ENCODE assay signal across 30 mouse cellular contexts in the genomic region with DNA sequence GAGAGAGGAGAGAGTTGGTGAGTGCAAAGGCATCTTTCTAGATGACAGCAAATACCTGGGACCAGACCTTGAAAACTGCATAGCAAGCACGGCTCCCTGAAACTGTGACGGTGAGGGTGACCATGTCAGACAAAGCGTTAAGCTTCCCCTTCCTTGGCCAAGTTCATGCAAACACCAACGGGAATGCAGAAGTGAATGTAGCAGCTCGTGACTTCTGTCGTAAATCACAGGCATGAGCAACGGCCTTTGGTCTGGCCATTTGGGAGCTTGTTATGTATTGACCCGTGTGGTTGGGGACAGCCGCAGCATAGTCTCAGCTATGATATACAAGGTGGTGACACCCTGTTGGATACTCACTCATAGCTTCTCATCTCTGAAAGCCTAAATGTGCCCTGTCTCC.
DNase-seq lines count a peak whose midpoint lies in the region; ATAC-seq and TF ChIP-seq lines count a peak whose summit lies in the region.
"Had no signal": no experiment of that assay in that cellular context is flagged by ENCODE, and none has a peak within 500 bp of the region (broad histone marks: within the 10 kb centered on the region; RNA-seq: fewer than 3 reads in every experiment).

No protein-coding gene starts in this region.

- TF ChIP-seq CTCF in liver, adult 2 months (IDR thresholded peaks at IDR 0.05; ENCODE audit: low read depth, low read length): no peak
- no peak for TF ChIP-seq CTCF in midbrain, postnatal 0 days (IDR thresholded peaks at IDR 0.05)

- no peaks in the 10 kb centered on the region for H3K27me3 ChIP-seq in kidney, embryonic 16.5 days (ENCODE audit: insufficient read depth, low read length)
- no peaks in the 10 kb centered on the region for H3K27me3 ChIP-seq in liver, adult 2 months (ENCODE audit: control insufficient read depth, insufficient read depth, low read length)
- H3K27me3 ChIP-seq in liver, embryonic 12.5 days (replicated peaks): no peaks in the 10 kb centered on the region
- no peaks in the 10 kb centered on the region for H3K27me3 ChIP-seq in midbrain, embryonic 14.5 days (ENCODE audit: control insufficient read depth, insufficient read depth, low read length)
- no peaks in the 10 kb centered on the region for H3K27me3 ChIP-seq in midbrain, postnatal 0 days (ENCODE audit: insufficient read depth, low read length)
- H3K27me3 ChIP-seq: embryonic facial prominence, embryonic 12.5 days; intestine, embryonic 15.5 days; kidney, embryonic 15.5 days; limb, embryonic 12.5 days; liver, embryonic 13.5 days; neural tube, embryonic 15.5 days had no signal

- no peak for ATAC-seq in kidney, embryonic 16.5 days (ENCODE audit: low FRiP score, low TSS enrichment)
- no peak for ATAC-seq in liver, embryonic 12.5 days
- ATAC-seq in midbrain, embryonic 14.5 days (ENCODE audit: low FRiP score, low TSS enrichment): no peak
- ATAC-seq in midbrain, postnatal 0 days (ENCODE audit: low FRiP score): no peak
- peak; percentile 88 for ATAC-seq in megakaryocyte progenitor cell, adult 5-6 weeks (replicated peaks; ENCODE audit: poor library complexity)
- ATAC-seq: forebrain, embryonic 14.5 days; hindbrain, embryonic 16.5 days; intestine, embryonic 15.5 days had no signal

- no peaks in the 10 kb centered on the region for H3K36me3 ChIP-seq in kidney, embryonic 16.5 days (ENCODE audit: insufficient read depth, low read length)
- no peaks in the 10 kb centered on the region for H3K36me3 ChIP-seq in liver, adult 2 months (ENCODE audit: control insufficient read depth, insufficient read depth, low read length)
- H3K36me3 ChIP-seq in liver, embryonic 12.5 days: no peaks in the 10 kb centered on the region
- no peaks in the 10 kb centered on the region for H3K36me3 ChIP-seq in midbrain, embryonic 14.5 days (ENCODE audit: control insufficient read depth, insufficient read depth, low read length)
- H3K36me3 ChIP-seq in midbrain, postnatal 0 days (ENCODE audit: insufficient read depth, low read length): no peaks in the 10 kb centered on the region
- H3K36me3 ChIP-seq: embryonic facial prominence, embryonic 12.5 days; G1E; intestine, embryonic 15.5 days; kidney, embryonic 15.5 days; limb, embryonic 12.5 days; liver, embryonic 13.5 days; neural tube, embryonic 15.5 days had no signal

- peak; percentile 11 for DNase-seq in kidney, adult 11 months
- DNase-seq in liver, adult 2 months (ENCODE audit: extremely low read depth, low read depth, low spot score): peak; percentile 24
- peak; percentile 4 for DNase-seq in midbrain, embryonic 14.5 days
- DNase-seq in midbrain, postnatal 0 days (ENCODE audit: low spot score): no peak
- DNase-seq in spleen, adult 18-20 months: no peak
- DNase-seq: adrenal gland, adult 8-10 months; cerebellum, adult 8-10 months; cerebellum, postnatal 36 days; embryo, embryonic 11 days; gastrocnemius, postnatal 36 days; heart, postnatal 14 days; liver, embryonic 13.5 days; lung, embryonic 14.5 days; retina, postnatal 1 day; right cerebral cortex, postnatal 14 days; thymus, postnatal 14 days had no signal

- H3K4me1 ChIP-seq in kidney, embryonic 16.5 days (ENCODE audit: insufficient read depth, low read length): no peaks in the 10 kb centered on the region
- H3K4me1 ChIP-seq in liver, adult 2 months (ENCODE audit: control insufficient read depth, insufficient read depth, low read length): peaks cover 4% of the 10 kb centered on the region; the same call in 1 of the 2 replicates
- H3K4me1 ChIP-seq in liver, embryonic 12.5 days: no peaks in the 10 kb centered on the region
- no peaks in the 10 kb centered on the region for H3K4me1 ChIP-seq in midbrain, embryonic 14.5 days (ENCODE audit: control insufficient read depth, insufficient read depth, low read length)
- no peaks in the 10 kb centered on the region for H3K4me1 ChIP-seq in midbrain, postnatal 0 days (ENCODE audit: insufficient read depth, low read length)
- H3K4me1 ChIP-seq: embryonic facial prominence, embryonic 12.5 days; intestine, embryonic 15.5 days; kidney, embryonic 15.5 days; limb, embryonic 12.5 days; liver, embryonic 13.5 days had no signal

- 41% methylated on average over 9 of the region's 9 CpGs for WGBS in kidney, embryonic 16.5 days
- WGBS in liver, adult 2 months: 80% methylated on average over 9 of the region's 9 CpGs
- 69% methylated on average over 9 of the region's 9 CpGs for WGBS in liver, embryonic 12.5 days (ENCODE audit: insufficient replicate concordance)
- WGBS in midbrain, embryonic 14.5 days: 93% methylated on average over 9 of the region's 9 CpGs
- 96% methylated on average over 9 of the region's 9 CpGs for WGBS in midbrain, postnatal 0 days

- H3K79me2 ChIP-seq in liver, adult 2 months (ENCODE audit: control insufficient read depth, insufficient read depth, low read length): no peaks in the 10 kb centered on the region

- no peak overlapping the region for H3K4me3 ChIP-seq in kidney, embryonic 16.5 days (ENCODE audit: low read length)
- H3K4me3 ChIP-seq in liver, adult 2 months (ENCODE audit: insufficient read depth, low read depth, low read length): no peak overlapping the region
- H3K4me3 ChIP-seq in liver, embryonic 12.5 days: no peak overlapping the region
- H3K4me3 ChIP-seq in midbrain, embryonic 14.5 days (replicated peaks; ENCODE audit: low read depth, low read length): no peak overlapping the region
- H3K4me3 ChIP-seq in midbrain, postnatal 0 days (ENCODE audit: low read depth, low read length): no peak overlapping the region
- H3K4me3 ChIP-seq: embryonic facial prominence, embryonic 12.5 days; intestine, embryonic 15.5 days; kidney, embryonic 15.5 days; layer of hippocampus, adult 2 months; left cerebral cortex, adult 2 months; limb, embryonic 12.5 days; liver, embryonic 13.5 days; neural tube, embryonic 15.5 days had no signal

- H3K4me2 ChIP-seq in kidney, embryonic 16.5 days (replicated peaks; ENCODE audit: low read depth, low read length): no peak overlapping the region
- H3K4me2 ChIP-seq in liver, embryonic 12.5 days: no peak overlapping the region
- H3K4me2 ChIP-seq in midbrain, embryonic 14.5 days (ENCODE audit: low read length): no peak overlapping the region
- H3K4me2 ChIP-seq in midbrain, postnatal 0 days (ENCODE audit: low read depth, low read length, poor library complexity, severe bottlenecking): no peak overlapping the region
- H3K4me2 ChIP-seq: embryonic facial prominence, embryonic 12.5 days; intestine, embryonic 15.5 days; kidney, embryonic 15.5 days; limb, embryonic 12.5 days; liver, embryonic 13.5 days; lung, embryonic 14.5 days; midbrain, embryonic 11.5 days; neural tube, embryonic 15.5 days had no signal

- H3K27ac ChIP-seq in kidney, embryonic 16.5 days (ENCODE audit: low read length): no peak overlapping the region
- no peak overlapping the region for H3K27ac ChIP-seq in liver, adult 2 months (replicated peaks; ENCODE audit: insufficient read depth, low read depth, low read length)
- no peak overlapping the region for H3K27ac ChIP-seq in liver, embryonic 12.5 days
- no peak overlapping the region for H3K27ac ChIP-seq in midbrain, embryonic 14.5 days (replicated peaks; ENCODE audit: low read depth, low read length)
- H3K27ac ChIP-seq in midbrain, postnatal 0 days (ENCODE audit: low read depth, low read length): no peak overlapping the region
- H3K27ac ChIP-seq: embryonic facial prominence, embryonic 12.5 days; intestine, embryonic 15.5 days; kidney, embryonic 15.5 days; layer of hippocampus, adult 2 months; left cerebral cortex, adult 2 months; limb, embryonic 12.5 days; liver, embryonic 13.5 days; neural tube, embryonic 15.5 days had no signal

- H3K9ac ChIP-seq in kidney, embryonic 16.5 days (replicated peaks; ENCODE audit: low read length): no peak overlapping the region
- H3K9ac ChIP-seq in liver, adult 2 months (ENCODE audit: low read depth, low read length): no peak overlapping the region
- no peak overlapping the region for H3K9ac ChIP-seq in liver, embryonic 12.5 days
- no peak overlapping the region for H3K9ac ChIP-seq in midbrain, embryonic 14.5 days (replicated peaks; ENCODE audit: low read length)
- no peak overlapping the region for H3K9ac ChIP-seq in midbrain, postnatal 0 days (replicated peaks; ENCODE audit: low read length, poor library complexity, severe bottlenecking)
- H3K9ac ChIP-seq: embryonic facial prominence, embryonic 12.5 days; intestine, embryonic 15.5 days; kidney, embryonic 15.5 days; limb, embryonic 12.5 days; liver, embryonic 13.5 days; lung, embryonic 14.5 days; neural tube, embryonic 15.5 days had no signal

- TF ChIP-seq POLR2A in liver, adult 2 months (IDR thresholded peaks at IDR 0.05; ENCODE audit: extremely low read depth, insufficient read depth, low read length): no peak

- no peaks in the 10 kb centered on the region for H3K9me3 ChIP-seq in kidney, embryonic 16.5 days (ENCODE audit: low read length)
- no peaks in the 10 kb centered on the region for H3K9me3 ChIP-seq in liver, embryonic 12.5 days (replicated peaks)
- H3K9me3 ChIP-seq in midbrain, embryonic 14.5 days (ENCODE audit: control insufficient read depth, low read length): no peaks in the 10 kb centered on the region
- no peaks in the 10 kb centered on the region for H3K9me3 ChIP-seq in midbrain, postnatal 0 days (ENCODE audit: low read length)
- H3K9me3 ChIP-seq: embryonic facial prominence, embryonic 12.5 days; intestine, embryonic 15.5 days; kidney, embryonic 15.5 days; limb, embryonic 12.5 days; liver, embryonic 13.5 days; neural tube, embryonic 15.5 days had no signal

Comparison
In these comparisons a context has a peak if more than half of its experiments do, and no peak if none do; other contexts are left out.
1. DNase-seq: peak in kidney, adult 11 months (single experiment), liver, adult 2 months (single experiment) and midbrain, embryonic 14.5 days (single experiment); none in midbrain, postnatal 0 days (single experiment) and spleen, adult 18-20 months (0 of 2).